Mouse (Mus musculus) hindbrain, embryonic 11.5 days (tissue): ENCODE results near the gene Slc35a5. TPM values are rescaled to one million over a fixed set of nuclear protein-coding genes. Genes with fewer than 3 reads are reported as not detected.

ENCODE experiments used
- ATAC-seq: fragments of 200-750 bp; cut with Nextera tagmentation; 2 replicates; pipeline ENCODE4 v1.8.0; 2017; ENCODE audit warnings: mild to moderate bottlenecking, moderate TSS enrichment, moderate library complexity; ENCODE audit not compliant: low FRiP score
- DNase-seq: peaks from one replicate; pipeline ENCODE4 v3.0.0-alpha.2; 2015; ENCODE audit warnings: low spot score
- H3K27ac ChIP-seq: fragments of 300-500 bp; sonication (generic); 2 replicates; pipeline ENCODE4 v1.5.1; 2014; ENCODE audit warnings: mild to moderate bottlenecking, low read depth, low read length
- H3K27me3 ChIP-seq: fragments of 300-500 bp; sonication (generic); 2 replicates; pipeline ENCODE4 v1.6.1; 2014; ENCODE audit warnings: mild to moderate bottlenecking, low read length, moderate library complexity, mixed read lengths; ENCODE audit not compliant: control insufficient read depth, insufficient read depth
- H3K36me3 ChIP-seq: fragments of 300-500 bp; sonication (generic); 2 replicates; pipeline ENCODE4 v1.6.1; 2014; ENCODE audit warnings: mild to moderate bottlenecking, low read length, moderate library complexity, mixed read lengths; ENCODE audit not compliant: control insufficient read depth, insufficient read depth
- H3K4me1 ChIP-seq: fragments of 300-500 bp; sonication (generic); replicated peaks from 2 replicates; pipeline ENCODE4 v1.6.1; 2014; ENCODE audit warnings: low read length, mixed read lengths; ENCODE audit not compliant: control insufficient read depth, insufficient read depth
- H3K4me2 ChIP-seq: fragments of 300-500 bp; sonication (generic); replicated peaks from 2 replicates; pipeline ENCODE4 v1.6.1; 2014; ENCODE audit warnings: mild to moderate bottlenecking, low read depth, low read length
- H3K4me3 ChIP-seq: fragments of 300-500 bp; sonication (generic); 2 replicates; pipeline ENCODE4 v1.5.1; 2014; ENCODE audit warnings: low read depth, low read length
- H3K9ac ChIP-seq: fragments of 300-500 bp; sonication (generic); 2 replicates; pipeline ENCODE4 v1.6.1; 2014; ENCODE audit warnings: low read depth, low read length
- H3K9me3 ChIP-seq: fragments of 300-500 bp; sonication (generic); 2 replicates; pipeline ENCODE4 v1.6.1; 2016; ENCODE audit warnings: low read length; ENCODE audit not compliant: control insufficient read depth
- WGBS: fragments of 180-500 bp; shearing (Covaris S2); extraction: QIAGEN DNeasy Blood & Tissue Kit; methylation state at CpG from one replicate; pipeline ENCODE4 v1.1.7; 2014; 5-methylcytosine and 5-hydroxymethylcytosine counted together
- polyA plus RNA-seq: library from polyadenylated mRNA; unstranded; fragments of >200 nt; fragmentation: Nextera tagmentation; extraction: Ambion mirVana; gene quantifications from 2 replicates; pipeline ENCODE4 v1.2.1, GENCODE M21; 2014

Gene Slc35a5
- polyA plus RNA-seq, 1 experiment from 2014 or later: 20.1 TPM

DNA sequence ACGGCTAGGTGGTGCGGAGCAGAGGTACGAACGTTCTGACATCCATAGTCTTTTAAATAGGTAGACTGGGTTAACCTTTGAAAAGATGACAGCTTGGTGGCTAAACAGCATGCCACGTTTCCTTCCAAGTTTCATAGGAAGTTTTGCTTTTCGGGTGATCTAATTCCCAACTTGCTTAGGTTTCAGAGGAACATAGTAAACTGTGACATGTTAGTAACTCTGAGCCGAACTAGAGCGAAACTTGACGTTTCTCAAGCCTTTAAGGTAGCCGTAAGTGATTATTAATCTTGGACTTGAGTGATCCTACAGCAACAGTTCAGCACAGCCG lies 847 bp upstream of the Slc35a5 start:
- no peak for ATAC-seq
- H3K4me2 ChIP-seq: peak overlapping the region; percentile 49
- no peaks in the 10 kb centered on the region for H3K36me3 ChIP-seq
- peak overlapping the region; percentile 82 for H3K4me3 ChIP-seq
- H3K9me3 ChIP-seq: no peaks in the 10 kb centered on the region
- H3K27me3 ChIP-seq: no peaks in the 10 kb centered on the region
- peaks cover 3% of the 10 kb centered on the region; the same call in 1 of the 2 replicates for H3K4me1 ChIP-seq
- 10% methylated on average over 11 of the region's 11 CpGs for WGBS
- H3K27ac ChIP-seq: peak overlapping the region; percentile 84
- H3K9ac ChIP-seq: peak overlapping the region; percentile 82
- DNase-seq: no peak

DNA sequence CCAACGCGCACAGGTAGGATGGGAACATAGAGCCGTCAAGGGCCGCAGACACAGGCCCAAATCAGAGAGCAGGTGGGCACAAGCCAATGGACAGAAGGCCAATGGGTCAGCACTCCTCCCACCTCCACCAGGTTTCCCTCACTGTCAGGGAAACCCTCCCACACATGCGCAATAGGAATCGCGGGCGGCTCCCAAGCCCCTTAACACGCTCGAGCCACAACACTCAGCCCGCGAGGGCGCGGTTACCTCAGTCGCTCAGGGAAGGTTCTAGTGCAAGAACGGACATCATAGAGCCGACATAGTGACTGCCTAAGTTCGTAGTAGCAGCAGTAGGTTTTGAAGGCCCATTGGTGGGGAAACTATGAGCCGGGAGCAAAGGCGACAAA lies 377 bp downstream of the Slc35a5 start:
- Histone ChIP-seq H3K4me1 (peaks cover 3% of the 10 kb centered on the region; the same call in 1 of the 2 replicates), H3K27me3 (no peaks in the 10 kb centered on the region), H3K9ac (peak overlapping the region; percentile 76), H3K4me2 (peak overlapping the region; percentile 80), H3K9me3 (no peaks in the 10 kb centered on the region), H3K27ac (peak overlapping the region; percentile 76), H3K4me3 (peak overlapping the region; percentile 82), H3K36me3 (no peaks in the 10 kb centered on the region)
- peak; percentile 80 for DNase-seq
- under 1% methylated on average over 20 of the region's 20 CpGs for WGBS
- ATAC-seq: peak; percentile 80

DNA sequence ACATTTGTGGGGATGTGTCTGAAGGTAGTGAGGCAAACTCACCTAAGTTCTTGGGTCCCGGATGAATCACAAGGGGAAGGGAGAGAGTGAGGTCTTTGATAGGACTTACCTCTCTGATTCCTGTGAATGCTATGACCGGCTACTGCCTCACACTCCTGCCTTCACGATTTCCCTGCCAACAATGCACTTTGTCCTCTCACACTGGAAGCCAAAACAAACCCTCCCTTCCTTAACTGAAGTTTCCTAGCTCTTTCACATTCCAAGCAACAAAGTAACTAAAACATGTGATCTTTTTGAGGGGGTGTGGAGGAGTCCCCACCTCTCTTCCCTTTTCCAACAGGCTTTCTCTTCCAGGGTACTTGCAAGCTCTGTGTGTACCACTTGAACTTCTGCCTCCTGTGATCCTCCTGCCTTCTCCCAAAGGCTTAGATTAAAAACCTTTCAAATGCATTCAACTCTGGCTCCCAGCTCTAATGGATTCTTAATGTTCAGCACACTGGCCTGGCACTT lies 3.7 kb downstream of the Slc35a5 start:
- peaks cover 3% of the 10 kb centered on the region; the same call in 1 of the 2 replicates for H3K4me1 ChIP-seq
- H3K4me3 ChIP-seq: no peak overlapping the region
- no peaks in the 10 kb centered on the region for H3K27me3 ChIP-seq
- 85% methylated on average over 3 of the region's 3 CpGs for WGBS
- no peak overlapping the region for H3K27ac ChIP-seq
- no peaks in the 10 kb centered on the region for H3K36me3 ChIP-seq
- DNase-seq: no peak
- no peak overlapping the region for H3K4me2 ChIP-seq
- no peak for ATAC-seq
- no peak overlapping the region for H3K9ac ChIP-seq
- H3K9me3 ChIP-seq: no peaks in the 10 kb centered on the region

DNA sequence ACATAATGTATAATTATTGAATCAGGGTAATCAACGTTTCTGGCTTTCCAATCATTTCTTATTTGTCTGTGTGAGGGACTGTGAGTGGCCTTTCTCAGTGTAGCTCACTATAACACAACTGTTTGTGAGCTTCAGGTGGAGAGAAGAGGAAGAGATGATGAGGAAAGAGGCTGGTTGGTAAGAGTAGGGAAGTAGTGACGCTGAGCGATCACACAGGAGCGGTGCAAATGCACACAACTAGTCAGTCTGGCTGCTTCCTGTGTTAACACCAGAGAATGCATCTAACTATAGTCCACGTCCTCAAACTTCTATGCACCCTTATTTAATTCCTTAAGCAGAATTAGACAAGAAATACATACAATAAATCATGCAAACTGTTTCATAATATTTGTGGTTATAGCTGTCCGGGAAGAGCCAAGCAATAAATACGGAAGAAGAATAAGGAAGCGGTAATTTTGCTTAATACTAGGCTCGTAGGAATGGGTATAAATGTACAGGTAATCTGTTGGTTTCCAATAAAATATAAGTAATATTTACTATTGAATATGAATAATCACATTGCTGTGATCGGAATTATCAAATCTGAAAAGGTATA lies 9.9 kb downstream of the Slc35a5 start:
- Histone ChIP-seq H3K27ac (no peak overlapping the region), H3K4me1 (no peaks in the 10 kb centered on the region), H3K9me3 (no peaks in the 10 kb centered on the region), H3K9ac (no peak overlapping the region), H3K27me3 (no peaks in the 10 kb centered on the region), H3K4me2 (no peak overlapping the region), H3K36me3 (0 out of 2 replicates have a peak, but pooled peaks cover 4% of the 10 kb centered on the region), H3K4me3 (no peak overlapping the region)
- 94% methylated on average over 10 of the region's 10 CpGs for WGBS
- DNase-seq (no peak), ATAC-seq (no peak)

DNA sequence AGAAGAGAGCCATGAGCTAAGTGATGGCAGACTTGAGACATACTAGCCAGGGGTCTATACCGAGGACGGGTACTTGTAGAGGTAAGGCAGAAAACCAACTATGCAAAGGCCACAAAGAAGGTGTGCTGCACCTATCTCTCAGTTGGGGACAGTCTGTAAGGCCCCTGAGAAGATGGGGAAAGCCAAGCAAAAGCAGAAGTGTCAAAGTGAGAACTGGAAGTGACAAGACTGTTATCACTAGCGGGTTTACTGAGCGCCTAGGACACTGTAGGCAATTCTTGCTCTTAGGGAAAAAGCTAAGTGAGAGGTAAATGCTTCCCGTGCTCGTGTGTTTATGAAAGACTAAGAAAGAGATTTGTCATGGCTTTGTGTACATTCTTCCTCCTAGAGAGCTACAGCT lies 13.4 kb downstream of the Slc35a5 start:
- 99% methylated on average over 6 of the region's 6 CpGs for WGBS
- H3K4me2 ChIP-seq: no peak overlapping the region
- no peaks in the 10 kb centered on the region for H3K9me3 ChIP-seq
- no peak overlapping the region for H3K4me3 ChIP-seq
- H3K27ac ChIP-seq: no peak overlapping the region
- H3K36me3 ChIP-seq: peaks cover 9% of the 10 kb centered on the region; the same call in 1 of the 2 replicates
- H3K9ac ChIP-seq: no peak overlapping the region
- ATAC-seq (no peak), DNase-seq (no peak)
- H3K27me3 ChIP-seq: no peaks in the 10 kb centered on the region
- no peaks in the 10 kb centered on the region for H3K4me1 ChIP-seq

DNA sequence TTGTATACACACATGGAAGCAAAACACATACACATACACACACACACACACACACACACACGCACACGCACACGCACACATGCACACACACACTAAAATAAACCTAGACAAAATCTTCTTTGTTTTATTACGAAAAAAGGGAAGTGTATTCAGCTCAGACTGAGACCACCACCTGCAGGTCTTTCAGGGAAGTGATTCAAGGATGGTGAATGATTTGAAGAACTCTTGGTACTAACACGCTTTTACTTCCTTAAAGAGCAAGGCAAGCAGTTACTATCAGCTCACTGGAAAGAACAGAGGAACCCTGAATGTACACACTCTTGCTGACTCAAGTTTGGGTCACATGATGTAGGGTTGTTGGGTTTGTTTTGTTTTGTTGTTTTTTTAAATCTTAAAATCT lies 15.9 kb downstream of the Slc35a5 start:
- no peaks in the 10 kb centered on the region for H3K27me3 ChIP-seq
- no peak overlapping the region for H3K4me2 ChIP-seq
- H3K9ac ChIP-seq: no peak overlapping the region
- ATAC-seq (no peak), DNase-seq (no peak)
- H3K4me3 ChIP-seq: no peak overlapping the region
- no peaks in the 10 kb centered on the region for H3K9me3 ChIP-seq
- no peak overlapping the region for H3K27ac ChIP-seq
- H3K4me1 ChIP-seq: no peaks in the 10 kb centered on the region
- WGBS: 96% methylated on average over 5 of the region's 5 CpGs
- peaks cover 9% of the 10 kb centered on the region; the same call in 1 of the 2 replicates for H3K36me3 ChIP-seq

DNA sequence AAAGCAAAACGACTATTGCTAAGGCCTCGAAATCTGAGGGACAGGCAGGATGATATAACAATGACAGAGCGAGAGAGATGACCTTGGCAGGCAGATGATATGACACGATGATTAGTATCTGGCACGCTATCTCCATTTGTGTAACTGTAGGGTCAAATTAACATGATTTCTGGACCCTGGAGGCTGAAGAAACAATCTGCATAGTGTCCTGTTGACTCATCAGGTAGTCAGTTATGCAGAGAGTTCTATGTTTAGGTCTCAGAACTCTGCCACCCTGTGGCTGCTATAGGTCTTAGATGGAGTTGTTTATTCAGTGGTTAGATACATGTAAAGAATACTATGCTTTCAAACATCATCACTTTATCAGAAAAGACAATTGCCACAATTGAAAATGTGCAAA lies 16.8 kb downstream of the Slc35a5 start:
- H3K27ac ChIP-seq: no peak overlapping the region
- DNase-seq (no peak), ATAC-seq (no peak)
- H3K4me3 ChIP-seq: no peak overlapping the region
- no peaks in the 10 kb centered on the region for H3K9me3 ChIP-seq
- H3K4me1 ChIP-seq: no peaks in the 10 kb centered on the region
- peaks cover 9% of the 10 kb centered on the region; the same call in 1 of the 2 replicates for H3K36me3 ChIP-seq
- H3K9ac ChIP-seq: no peak overlapping the region
- H3K4me2 ChIP-seq: no peak overlapping the region
- no peaks in the 10 kb centered on the region for H3K27me3 ChIP-seq
- WGBS: 95% methylated on average over 5 of the region's 5 CpGs

DNA sequence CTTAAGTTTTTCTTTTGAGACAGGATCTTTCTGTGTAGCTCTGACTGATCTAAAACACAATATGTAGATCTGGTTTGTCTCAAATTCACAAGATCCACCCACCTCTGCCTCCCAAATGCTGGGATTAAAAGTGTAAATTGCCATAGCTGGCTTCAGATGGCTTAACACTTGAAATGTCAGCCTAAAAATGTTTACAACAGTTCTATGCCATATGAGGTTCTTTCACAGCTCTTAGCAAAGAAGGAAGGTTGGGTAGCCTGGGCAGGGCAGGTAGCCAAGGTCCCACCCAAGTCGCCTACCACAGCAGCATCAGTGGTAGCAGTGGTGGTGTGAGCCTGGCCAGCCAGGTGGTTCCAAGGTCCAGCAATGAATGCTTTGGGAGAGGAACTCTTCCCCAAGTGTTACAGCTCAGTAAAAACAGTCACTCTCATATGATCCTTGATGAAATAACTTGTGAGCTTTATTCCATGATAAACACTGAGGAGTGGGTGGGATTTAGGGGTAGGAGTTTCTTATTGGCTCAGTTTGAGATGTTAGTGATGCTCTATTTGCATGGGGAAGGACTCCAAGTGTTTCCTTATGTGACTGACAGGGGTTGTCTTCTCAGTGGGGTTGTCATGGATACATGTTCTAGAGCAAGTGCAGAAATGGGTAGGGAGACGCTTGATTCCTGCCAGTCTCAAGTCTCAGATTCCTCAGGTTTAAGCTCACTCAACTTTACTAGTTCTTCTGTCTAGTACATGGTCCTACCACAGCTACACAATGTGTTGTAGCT lies 30.4 kb downstream of the Slc35a5 start:
- no peaks in the 10 kb centered on the region for H3K27me3 ChIP-seq
- no peak overlapping the region for H3K4me2 ChIP-seq
- no peak overlapping the region for H3K27ac ChIP-seq
- 86% methylated on average over 2 of the region's 2 CpGs for WGBS
- no peaks in the 10 kb centered on the region for H3K4me1 ChIP-seq
- DNase-seq (no peak), ATAC-seq (no peak)
- H3K36me3 ChIP-seq: no peaks in the 10 kb centered on the region
- no peak overlapping the region for H3K4me3 ChIP-seq
- no peaks in the 10 kb centered on the region for H3K9me3 ChIP-seq
- H3K9ac ChIP-seq: no peak overlapping the region
